Mouse (Mus musculus) monocyte, adult 59 days (primary cell): ENCODE results near the gene Katna1. TPM values are rescaled to one million over a fixed set of nuclear protein-coding genes. Genes with fewer than 3 reads are reported as not detected.

Experiments used
- total RNA-seq, 2 experiments: library from RNA; stranded (reverse); gene quantifications; one replicate each; pipeline ENCODE4 v1.2.4; 2023

Katna1 gene
- total RNA-seq, result 10 to 100 TPM; 36.9 to 40.9 TPM

DNA sequence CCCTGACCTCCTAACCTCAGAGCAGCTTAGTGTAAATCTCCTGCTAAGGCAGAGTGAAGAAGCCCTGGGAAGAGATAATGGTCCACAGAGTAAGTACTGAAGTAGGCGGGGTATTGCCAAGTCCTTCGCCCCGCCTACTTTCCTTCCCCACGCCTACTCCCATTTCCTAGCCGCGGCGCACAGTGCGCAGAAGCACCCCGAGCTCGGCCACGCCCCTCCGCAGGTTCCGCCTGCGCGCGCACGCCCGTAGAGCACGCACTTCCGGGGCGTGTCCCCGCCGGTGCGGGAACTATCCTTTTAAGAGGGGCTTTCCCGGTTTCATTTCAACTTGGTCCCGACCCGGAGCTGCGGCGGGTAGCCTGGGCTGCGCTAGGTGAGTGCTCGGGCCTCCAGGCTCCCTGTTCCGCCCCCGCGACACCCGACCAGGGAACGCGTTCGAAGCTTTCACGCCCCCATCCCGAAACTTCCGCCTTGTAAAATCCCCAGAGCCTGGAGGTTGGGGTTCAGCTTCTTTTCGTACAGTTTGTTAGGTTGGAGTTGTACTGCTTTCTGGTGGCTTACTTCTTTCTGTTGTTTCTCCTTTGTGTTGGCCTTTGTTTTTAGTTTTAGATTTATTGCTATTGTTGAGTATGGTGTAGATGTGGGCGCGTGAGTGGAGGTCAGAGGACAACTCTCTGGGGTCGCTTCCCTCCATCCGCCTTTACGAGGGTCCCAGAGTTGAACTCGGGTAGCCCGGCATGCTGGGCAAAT lies at the start of gene Katna1:
Katna1 (plus strand) TSS at position 250 of the 750 bp plus-strand sequence.

DNA sequence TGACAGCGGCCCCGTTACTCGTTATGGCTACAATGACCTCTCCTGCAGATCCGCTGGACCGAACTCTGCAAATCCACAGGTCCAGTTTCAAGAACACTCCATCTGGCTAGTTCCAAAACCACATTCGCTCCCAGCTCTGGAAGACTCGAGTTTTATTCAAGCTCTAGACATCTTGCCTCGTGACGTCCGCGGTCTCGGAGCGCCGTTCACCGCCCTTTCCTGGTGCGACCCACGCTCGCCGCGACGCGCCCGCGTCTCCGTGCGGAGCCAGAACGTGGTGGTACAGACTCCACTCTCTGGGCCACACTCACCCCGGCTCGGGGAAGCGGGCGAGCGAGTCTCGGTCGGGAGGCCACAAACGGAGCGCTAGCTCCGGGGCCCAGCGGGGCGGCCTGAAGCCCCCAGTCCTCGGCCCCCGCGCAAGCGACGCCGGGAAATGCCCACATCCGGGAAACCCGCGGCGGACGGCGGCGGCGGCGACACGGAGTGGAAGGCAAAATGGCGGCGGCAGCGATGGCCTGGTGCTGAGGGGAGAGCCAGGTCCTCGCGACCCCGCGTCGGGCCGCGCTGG lies 45.0 kb upstream of the Katna1 start, which contains the start of the genes Pcmt1 and Lats1:
Pcmt1 (minus strand) TSS at position 406 of the 571 bp plus-strand sequence.
Lats1 (plus strand) TSS at position 484 of the 571 bp plus-strand sequence.

GRCm38 (mm10) chr10:7792751-7793385 lies 67.1 kb downstream of the Katna1 start, which contains the start of the genes Ginm1 and Ppil4:
Ginm1 (minus strand) TSS chr10:7792824.
Ppil4 (plus strand) TSS chr10:7792891.

Other genes with a start within 250 kb of the Katna1 start
- gene Lrp11, start 136.2 kb upstream of the Katna1 start, total RNA-seq, result under 1 TPM; 0.64 to 0.66 TPM
- gene Nup43, start 58.5 kb upstream of the Katna1 start, total RNA-seq, result 1 to 10 TPM; 4.8 to 5.9 TPM
- 10 to 100 TPM; 37.6 to 44.6 TPM for gene Pcmt1, start 44.9 kb upstream of the Katna1 start, total RNA-seq
- gene Lats1, start 44.8 kb upstream of the Katna1 start, total RNA-seq, result 10 to 100 TPM; 31.2 to 33.4 TPM
- gene Ginm1, start 66.8 kb downstream of the Katna1 start, total RNA-seq, result 10 to 100 TPM; 33.8 to 36.1 TPM
- 10 to 100 TPM; 42.6 to 45.5 TPM for gene Ppil4, start 66.9 kb downstream of the Katna1 start, total RNA-seq
- gene Zc3h12d, start 106.5 kb downstream of the Katna1 start, total RNA-seq, result 10 to 100 TPM; 23.9 to 25.5 TPM
- 100 to 1,000 TPM; 226 to 228 TPM for gene Tab2, start 230.2 kb downstream of the Katna1 start, total RNA-seq